Comparison of ENCODE assay signal across 6 mouse cellular contexts in genomic region chr9:107306673-107307072, GRCm38 (mm10). TPM values are rescaled to one million over a fixed set of nuclear protein-coding genes. Genes with fewer than 3 reads are reported as not detected.
DNase-seq lines count a peak whose midpoint lies in the region; ATAC-seq lines count a peak whose summit lies in the region.
"Not testable (repeated sequence)": the region's sequence is repeated elsewhere in the genome, so short reads cannot be mapped to it uniquely, and the experiment has no call there.

No protein-coding gene starts in this region.

- H3K27ac ChIP-seq in heart, embryonic 13.5 days (replicated peaks), result 0 out of 2 replicates have a peak overlapping the region, but pooled peaks have one; percentile 90
- H3K27ac ChIP-seq in intestine, embryonic 15.5 days, result 0 out of 2 replicates have a peak overlapping the region, but pooled peaks have one; percentile 73
- peak overlapping the region; percentile 91; the same call in 1 of the 2 replicates for H3K27ac ChIP-seq in kidney, embryonic 16.5 days (ENCODE audit: low read length)
- peak overlapping the region; percentile 78 for H3K27ac ChIP-seq in liver, embryonic 13.5 days
- H3K27ac ChIP-seq in stomach, embryonic 16.5 days (ENCODE audit: low read length), result peak overlapping the region; percentile 93; the same call in 1 of the 2 replicates

- WGBS in heart, embryonic 13.5 days, result 87% methylated on average over 1 of the region's 1 CpGs
- WGBS in intestine, embryonic 15.5 days, result 96% methylated on average over 1 of the region's 1 CpGs
- WGBS in kidney, embryonic 16.5 days, result 94% methylated on average over 1 of the region's 1 CpGs
- WGBS in liver, embryonic 13.5 days (ENCODE audit: insufficient replicate concordance), result 87% methylated on average over 1 of the region's 1 CpGs
- WGBS in stomach, embryonic 16.5 days, result 84% methylated on average over 1 of the region's 1 CpGs

- not testable (repeated sequence) for H3K36me3 ChIP-seq in heart, embryonic 13.5 days; intestine, embryonic 15.5 days; kidney, embryonic 16.5 days (ENCODE audit: insufficient read depth, low read length); stomach, embryonic 16.5 days (ENCODE audit: control insufficient read depth, insufficient read depth, low read length)
- H3K36me3 ChIP-seq in liver, embryonic 13.5 days, result peaks cover 13% of the 10 kb centered on the region
- peaks cover 32% of the 10 kb centered on the region for H3K36me3 ChIP-seq in megakaryocyte, embryonic 14.5 days (replicated peaks; ENCODE audit: low read length)

- H3K4me2 ChIP-seq in heart, embryonic 13.5 days; intestine, embryonic 15.5 days (replicated peaks); kidney, embryonic 16.5 days (replicated peaks; ENCODE audit: low read depth, low read length); liver, embryonic 13.5 days; stomach, embryonic 16.5 days (ENCODE audit: low read depth, low read length): not testable (repeated sequence)

- DNase-seq in liver, embryonic 13.5 days, result not testable (repeated sequence)

- peaks cover 58% of the 10 kb centered on the region for H3K4me1 ChIP-seq in heart, embryonic 13.5 days
- H3K4me1 ChIP-seq in intestine, embryonic 15.5 days (replicated peaks), result peaks cover 32% of the 10 kb centered on the region
- H3K4me1 ChIP-seq in kidney, embryonic 16.5 days (ENCODE audit: insufficient read depth, low read length), result peaks cover 40% of the 10 kb centered on the region
- peaks cover 87% of the 10 kb centered on the region for H3K4me1 ChIP-seq in liver, embryonic 13.5 days (replicated peaks)
- H3K4me1 ChIP-seq in megakaryocyte, embryonic 14.5 days, result peaks cover 92% of the 10 kb centered on the region
- peaks cover 35% of the 10 kb centered on the region for H3K4me1 ChIP-seq in stomach, embryonic 16.5 days (ENCODE audit: control insufficient read depth, insufficient read depth, low read length)

- H3K9ac ChIP-seq in heart, embryonic 13.5 days; intestine, embryonic 15.5 days; kidney, embryonic 16.5 days (replicated peaks; ENCODE audit: low read length); stomach, embryonic 16.5 days (ENCODE audit: low read length): not testable (repeated sequence)
- H3K9ac ChIP-seq in liver, embryonic 13.5 days, result 0 out of 2 replicates have a peak overlapping the region, but pooled peaks have one; percentile 64

- H3K4me3 ChIP-seq in heart, embryonic 13.5 days; intestine, embryonic 15.5 days (replicated peaks); kidney, embryonic 16.5 days (ENCODE audit: low read length); liver, embryonic 13.5 days (replicated peaks); stomach, embryonic 16.5 days (replicated peaks; ENCODE audit: low read length): not testable (repeated sequence)
- H3K4me3 ChIP-seq in megakaryocyte, embryonic 14.5 days (replicated peaks), result peak overlapping the region; percentile 84

- not testable (repeated sequence) for H3K27me3 ChIP-seq in heart, embryonic 13.5 days (replicated peaks); intestine, embryonic 15.5 days (replicated peaks); kidney, embryonic 16.5 days (ENCODE audit: insufficient read depth, low read length); liver, embryonic 13.5 days; megakaryocyte, embryonic 14.5 days (replicated peaks); stomach, embryonic 16.5 days (ENCODE audit: control insufficient read depth, insufficient read depth, low read length)

- not testable (repeated sequence) for ATAC-seq in heart, embryonic 13.5 days (ENCODE audit: extremely low read depth, insufficient number of reproducible peaks, low FRiP score, low TSS enrichment); intestine, embryonic 15.5 days; kidney, embryonic 16.5 days (ENCODE audit: low FRiP score, low TSS enrichment); liver, embryonic 13.5 days (ENCODE audit: low read depth); stomach, embryonic 16.5 days (ENCODE audit: insufficient read depth, low FRiP score)

- not testable (repeated sequence) for H3K9me3 ChIP-seq in heart, embryonic 13.5 days; intestine, embryonic 15.5 days; kidney, embryonic 16.5 days (ENCODE audit: low read length); liver, embryonic 13.5 days (replicated peaks); megakaryocyte, embryonic 14.5 days; stomach, embryonic 16.5 days (replicated peaks; ENCODE audit: control insufficient read depth, low read length)

RNA-seq across cellular contexts. Expression of gene Cish, which starts 10.8 kb away (rescaled TPM):
- polyA plus RNA-seq in heart, embryonic 13.5 days (2015; fragmentation: Nextera tagmentation; extraction: Ambion mirVana), result 17.2 and 18.7 TPM in 2 replicates
- polyA plus RNA-seq in intestine, embryonic 15.5 days (2015; fragmentation: Nextera tagmentation; extraction: Ambion mirVana), result 16.2 and 16.8 TPM in 2 replicates
- 19.5 and 19.9 TPM in 2 replicates for polyA plus RNA-seq in kidney, embryonic 16.5 days (2015; fragmentation: Nextera tagmentation; extraction: Ambion mirVana)
- polyA plus RNA-seq in liver, embryonic 13.5 days (2015; fragmentation: Nextera tagmentation; extraction: Ambion mirVana), result 10.7 and 12.2 TPM in 2 replicates
- polyA plus RNA-seq in megakaryocyte, embryonic 14.5 days (2012; ENCODE audit: insufficient read depth, low replicate concordance), result 47.7 and 114 TPM in 2 replicates
- polyA plus RNA-seq in stomach, embryonic 16.5 days (2015; fragmentation: Nextera tagmentation; extraction: Ambion mirVana), result 13.2 and 16.5 TPM in 2 replicates

RNA-seq across cellular contexts. Expression of gene Mapkapk3, which starts 17.0 kb away (rescaled TPM):
- polyA plus RNA-seq in heart, embryonic 13.5 days (2015; fragmentation: Nextera tagmentation; extraction: Ambion mirVana), result 5.1 and 7.0 TPM in 2 replicates
- 34.8 and 35.4 TPM in 2 replicates for polyA plus RNA-seq in intestine, embryonic 15.5 days (2015; fragmentation: Nextera tagmentation; extraction: Ambion mirVana)
- polyA plus RNA-seq in kidney, embryonic 16.5 days (2015; fragmentation: Nextera tagmentation; extraction: Ambion mirVana), result 9.4 and 11.3 TPM in 2 replicates
- 9.1 and 10.2 TPM in 2 replicates for polyA plus RNA-seq in liver, embryonic 13.5 days (2015; fragmentation: Nextera tagmentation; extraction: Ambion mirVana)
- 35.6 and 49.9 TPM in 2 replicates for polyA plus RNA-seq in megakaryocyte, embryonic 14.5 days (2012; ENCODE audit: insufficient read depth, low replicate concordance)
- 41.2 and 46.4 TPM in 2 replicates for polyA plus RNA-seq in stomach, embryonic 16.5 days (2015; fragmentation: Nextera tagmentation; extraction: Ambion mirVana)

RNA-seq across cellular contexts. Expression of gene Hemk1, which starts 31.5 kb away (rescaled TPM):
- 11.4 and 12.0 TPM in 2 replicates for polyA plus RNA-seq in heart, embryonic 13.5 days (2015; fragmentation: Nextera tagmentation; extraction: Ambion mirVana)
- polyA plus RNA-seq in intestine, embryonic 15.5 days (2015; fragmentation: Nextera tagmentation; extraction: Ambion mirVana), result 9.0 and 11.1 TPM in 2 replicates
- 12.6 and 13.2 TPM in 2 replicates for polyA plus RNA-seq in kidney, embryonic 16.5 days (2015; fragmentation: Nextera tagmentation; extraction: Ambion mirVana)
- 3.6 and 3.8 TPM in 2 replicates for polyA plus RNA-seq in liver, embryonic 13.5 days (2015; fragmentation: Nextera tagmentation; extraction: Ambion mirVana)
- polyA plus RNA-seq in megakaryocyte, embryonic 14.5 days (2012; ENCODE audit: insufficient read depth, low replicate concordance), result 8.1 TPM in 1 of 2 replicates, not detected in the other
- polyA plus RNA-seq in stomach, embryonic 16.5 days (2015; fragmentation: Nextera tagmentation; extraction: Ambion mirVana), result 11.3 and 11.8 TPM in 2 replicates

RNA-seq across cellular contexts. Expression of gene 6430571L13Rik, which starts 33.7 kb away (rescaled TPM):
- 0.79 and 1.1 TPM in 2 replicates for polyA plus RNA-seq in heart, embryonic 13.5 days (2015; fragmentation: Nextera tagmentation; extraction: Ambion mirVana)
- 0.28 and 0.40 TPM in 2 replicates for polyA plus RNA-seq in intestine, embryonic 15.5 days (2015; fragmentation: Nextera tagmentation; extraction: Ambion mirVana)
- polyA plus RNA-seq in kidney, embryonic 16.5 days (2015; fragmentation: Nextera tagmentation; extraction: Ambion mirVana), result 0.82 and 1.2 TPM in 2 replicates
- 0.03 and 0.09 TPM in 2 replicates for polyA plus RNA-seq in liver, embryonic 13.5 days (2015; fragmentation: Nextera tagmentation; extraction: Ambion mirVana)
- not detected in 2 replicates for polyA plus RNA-seq in megakaryocyte, embryonic 14.5 days (2012; ENCODE audit: insufficient read depth, low replicate concordance)
- 0.47 and 0.90 TPM in 2 replicates for polyA plus RNA-seq in stomach, embryonic 16.5 days (2015; fragmentation: Nextera tagmentation; extraction: Ambion mirVana)
